ENCODE assay signal across 8 mouse cellular contexts in the genomic region with DNA sequence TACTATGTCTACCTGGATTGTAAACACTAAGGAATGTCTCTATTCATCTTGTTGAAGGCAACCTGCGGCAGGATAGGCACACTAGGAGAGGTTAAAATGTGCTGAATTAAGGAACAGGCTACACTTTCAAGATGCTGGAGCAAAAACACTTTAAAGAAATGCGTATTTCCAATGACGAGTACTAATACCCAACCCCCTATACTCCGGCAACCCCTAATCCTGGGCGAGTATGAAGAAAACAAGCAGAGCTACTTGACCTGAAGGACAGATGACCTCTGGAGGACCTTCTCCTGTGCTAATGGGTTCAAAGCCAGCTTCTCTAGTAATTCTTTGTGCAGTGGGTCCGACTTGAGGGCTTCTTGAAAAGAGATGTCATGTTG. TPM values are rescaled to one million over a fixed set of nuclear protein-coding genes. Genes with fewer than 3 reads are reported as not detected.
DNase-seq lines count a peak whose midpoint lies in the region; ATAC-seq and TF ChIP-seq lines count a peak whose summit lies in the region.

No protein-coding gene starts in this region.

- H3K9ac ChIP-seq in heart, embryonic 14.5 days (ENCODE audit: low read length): peak overlapping the region; percentile 92
- peak overlapping the region; percentile 80 for H3K9ac ChIP-seq in ES-Bruce4 (ENCODE audit: low read depth, poor library complexity, severe bottlenecking)
- H3K9ac ChIP-seq in forebrain, embryonic 15.5 days (replicated peaks): peak overlapping the region; percentile 93
- peak overlapping the region; percentile 75 for H3K9ac ChIP-seq in liver, postnatal 0 days (replicated peaks)

- no peak for DNase-seq in heart, postnatal 10 days
- no peak for DNase-seq in liver, postnatal 0 days
- no peak for DNase-seq in left cerebral cortex, postnatal 4 days
- DNase-seq in frontal cortex, postnatal 25 days (ENCODE audit: low spot score in 2 of 2): no peak

- H3K36me3 ChIP-seq in heart, embryonic 14.5 days (ENCODE audit: control insufficient read depth, insufficient read depth, low read length): peaks cover 26% of the 10 kb centered on the region
- peaks cover 26% of the 10 kb centered on the region for H3K36me3 ChIP-seq in ES-Bruce4 (ENCODE audit: control insufficient read depth, insufficient read depth, low read length, poor library complexity, severe bottlenecking)
- peaks cover 22% of the 10 kb centered on the region for H3K36me3 ChIP-seq in forebrain, embryonic 15.5 days
- peaks cover 20% of the 10 kb centered on the region for H3K36me3 ChIP-seq in liver, postnatal 0 days (replicated peaks; ENCODE audit: insufficient read depth, low read length)

- no peak for TF ChIP-seq POLR2A in ES-Bruce4 (IDR thresholded peaks at IDR 0.05; ENCODE audit: insufficient read depth, low read length)

- H3K9me3 ChIP-seq in heart, embryonic 14.5 days (ENCODE audit: control insufficient read depth, low read length): no peaks in the 10 kb centered on the region
- no peaks in the 10 kb centered on the region for H3K9me3 ChIP-seq in ES-Bruce4 (replicated peaks; ENCODE audit: control insufficient read depth, insufficient read depth, low read length, poor library complexity, severe bottlenecking)
- no peaks in the 10 kb centered on the region for H3K9me3 ChIP-seq in forebrain, embryonic 15.5 days
- H3K9me3 ChIP-seq in liver, postnatal 0 days (ENCODE audit: low read length): no peaks in the 10 kb centered on the region

- no peak for TF ChIP-seq CTCF in ES-Bruce4 (IDR thresholded peaks at IDR 0.05; ENCODE audit: low read depth, low read length)
- TF ChIP-seq CTCF in liver, postnatal 0 days (IDR thresholded peaks at IDR 0.05; ENCODE audit: low read depth): no peak

- no peak for ATAC-seq in heart, embryonic 14.5 days (ENCODE audit: insufficient number of reproducible peaks, insufficient read depth, low FRiP score, low read depth)
- no peak for ATAC-seq in forebrain, embryonic 15.5 days (replicated peaks)
- no peak for ATAC-seq in liver, postnatal 0 days
- no peak for ATAC-seq in erythroid progenitor cell, adult 5-6 weeks (replicated peaks; ENCODE audit: low FRiP score, poor library complexity, severe bottlenecking)

- peak overlapping the region; percentile 76 to 81 for H3K4me3 ChIP-seq in heart, embryonic 14.5 days (ENCODE audit: control insufficient read depth in 1 of 2, insufficient read depth in 1 of 2, low read depth in 1 of 2, low read length in 2 of 2)
- peak overlapping the region; percentile 75 for H3K4me3 ChIP-seq in ES-Bruce4 (ENCODE audit: low read depth, low read length)
- peak overlapping the region; percentile 99 for H3K4me3 ChIP-seq in forebrain, embryonic 15.5 days
- H3K4me3 ChIP-seq in liver, postnatal 0 days (ENCODE audit: low read depth, low read length): peak overlapping the region; percentile 79

- TF ChIP-seq EP300 in ES-Bruce4 (IDR thresholded peaks at IDR 0.05; ENCODE audit: insufficient read depth, low read depth, low read length): no peak
- no peak for TF ChIP-seq EP300 in liver, postnatal 0 days (IDR thresholded peaks at IDR 0.05; ENCODE audit: low read depth)

- 13% methylated on average over 6 of the region's 6 CpGs for WGBS in heart, embryonic 14.5 days
- 25% methylated on average over 6 of the region's 6 CpGs for WGBS in forebrain, embryonic 15.5 days
- 11% methylated on average over 6 of the region's 6 CpGs for WGBS in liver, postnatal 0 days (ENCODE audit: insufficient replicate concordance)

- peak overlapping the region; percentile 98 for H3K4me2 ChIP-seq in heart, embryonic 14.5 days (ENCODE audit: low read length)
- peak overlapping the region; percentile 99 for H3K4me2 ChIP-seq in forebrain, embryonic 15.5 days (replicated peaks)
- peak overlapping the region; percentile 91 for H3K4me2 ChIP-seq in liver, postnatal 0 days (ENCODE audit: low read depth, low read length)

- peaks cover 0 to 16% of the 10 kb centered on the region in 2 experiments; a peak in 2 of 4 replicates for H3K4me1 ChIP-seq in heart, embryonic 14.5 days (ENCODE audit: control insufficient read depth in 2 of 2, insufficient read depth in 2 of 2, low read length in 2 of 2)
- H3K4me1 ChIP-seq in ES-Bruce4 (ENCODE audit: control insufficient read depth, insufficient read depth, low read length): no peaks in the 10 kb centered on the region
- H3K4me1 ChIP-seq in forebrain, embryonic 15.5 days: peaks cover 32% of the 10 kb centered on the region
- H3K4me1 ChIP-seq in liver, postnatal 0 days (ENCODE audit: insufficient read depth): peaks cover 15% of the 10 kb centered on the region

- intact Hi-C loops in heart, postnatal 10 days (cut with DNase I): loop anchor here (2.0 kb wide), 1 partner anchor 29 kb away; the partner anchor contains the start of gene Arf4
- intact Hi-C loops in left cerebral cortex, postnatal 4 days (cut with DNase I): loop anchor here (10.0 kb wide), 2 partner anchors 267 to 427 kb away; no protein-coding TSS in a partner anchor

- H3K27ac ChIP-seq in heart, embryonic 14.5 days (replicated peaks in 1 of 2; ENCODE audit: control insufficient read depth in 1 of 2, insufficient read depth in 1 of 2, low read depth in 2 of 2, low read length in 2 of 2): peak overlapping the region in 1 of 2 experiments; percentile 86; a peak in 1 of 4 replicates
- H3K27ac ChIP-seq in ES-Bruce4 (ENCODE audit: insufficient read depth, low read length): no peak overlapping the region
- no peak overlapping the region for H3K27ac ChIP-seq in forebrain, embryonic 15.5 days (replicated peaks)
- peak overlapping the region; percentile 95 for H3K27ac ChIP-seq in liver, postnatal 0 days (ENCODE audit: low read depth)

- H3K27me3 ChIP-seq in heart, embryonic 14.5 days (ENCODE audit: control insufficient read depth, insufficient read depth, low read length): no peaks in the 10 kb centered on the region
- H3K27me3 ChIP-seq in ES-Bruce4 (ENCODE audit: control insufficient read depth, insufficient read depth, low read length, poor library complexity, severe bottlenecking): no peaks in the 10 kb centered on the region
- no peaks in the 10 kb centered on the region for H3K27me3 ChIP-seq in forebrain, embryonic 15.5 days
- H3K27me3 ChIP-seq in liver, postnatal 0 days (ENCODE audit: insufficient read depth, low read length): no peaks in the 10 kb centered on the region

RNA-seq across cellular contexts. Expression of gene Pde12, which starts 1.7 kb away (rescaled TPM):
- 8.6 and 8.7 TPM in 2 replicates for polyA plus RNA-seq in heart, embryonic 14.5 days (2014; fragmentation: Nextera tagmentation; extraction: Ambion mirVana)
- 1 to 10 TPM; 5.8 to 6.1 TPM for total RNA-seq in heart, postnatal 10 days (2021)
- 8.5 TPM in 2 replicates for polyA plus RNA-seq in ES-Bruce4 (2011; ENCODE audit: insufficient read depth, insufficient read length, low read depth, missing spikeins)
- polyA plus RNA-seq in forebrain, embryonic 15.5 days (2015; fragmentation: Nextera tagmentation; extraction: Ambion mirVana): 12.7 and 13.1 TPM in 2 replicates
- 3.9 and 4.3 TPM in 2 replicates for polyA plus RNA-seq in liver, postnatal 0 days (2015; fragmentation: Nextera tagmentation; extraction: Ambion mirVana)
- 2.2 and 5.4 TPM in 2 replicates for total RNA-seq in erythroid progenitor cell, adult 5-6 weeks (2015; ENCODE audit: low replicate concordance)
- 5.9 and 7.4 TPM in 2 replicates for total RNA-seq in erythroid progenitor cell, adult 5-6 weeks (2017; ENCODE audit: low replicate concordance)
- total RNA-seq in left cerebral cortex, postnatal 4 days (2021): 10 to 100 TPM; 12.0 to 13.5 TPM

RNA-seq across cellular contexts. Expression of gene Dnah12, which starts 25.1 kb away (rescaled TPM):
- 0.01 and 0.03 TPM in 2 replicates for polyA plus RNA-seq in heart, embryonic 14.5 days (2014; fragmentation: Nextera tagmentation; extraction: Ambion mirVana)
- under 1 TPM; 0.05 TPM for total RNA-seq in heart, postnatal 10 days (2021)
- polyA plus RNA-seq in ES-Bruce4 (2011; ENCODE audit: insufficient read depth, insufficient read length, low read depth, missing spikeins): 0.15 and 0.17 TPM in 2 replicates
- 0.09 and 0.10 TPM in 2 replicates for polyA plus RNA-seq in forebrain, embryonic 15.5 days (2015; fragmentation: Nextera tagmentation; extraction: Ambion mirVana)
- 0.02 and 0.04 TPM in 2 replicates for polyA plus RNA-seq in liver, postnatal 0 days (2015; fragmentation: Nextera tagmentation; extraction: Ambion mirVana)
- 1.4 TPM in 1 of 2 replicates, not detected in the other for total RNA-seq in erythroid progenitor cell, adult 5-6 weeks (2015; ENCODE audit: low replicate concordance)
- total RNA-seq in erythroid progenitor cell, adult 5-6 weeks (2017; ENCODE audit: low replicate concordance): under 0.01 TPM in 1 of 2 replicates, not detected in the other
- under 1 TPM; 0.40 to 0.56 TPM for total RNA-seq in left cerebral cortex, postnatal 4 days (2021)

RNA-seq across cellular contexts. Expression of gene Arf4, which starts 30.1 kb away (rescaled TPM):
- 411 and 444 TPM in 2 replicates for polyA plus RNA-seq in heart, embryonic 14.5 days (2014; fragmentation: Nextera tagmentation; extraction: Ambion mirVana)
- total RNA-seq in heart, postnatal 10 days (2021): 100 to 1,000 TPM; 127 to 134 TPM
- polyA plus RNA-seq in ES-Bruce4 (2011; ENCODE audit: insufficient read depth, insufficient read length, low read depth, missing spikeins): 272 and 281 TPM in 2 replicates
- polyA plus RNA-seq in forebrain, embryonic 15.5 days (2015; fragmentation: Nextera tagmentation; extraction: Ambion mirVana): 630 and 640 TPM in 2 replicates
- polyA plus RNA-seq in liver, postnatal 0 days (2015; fragmentation: Nextera tagmentation; extraction: Ambion mirVana): 196 and 201 TPM in 2 replicates
- 95.1 and 143 TPM in 2 replicates for total RNA-seq in erythroid progenitor cell, adult 5-6 weeks (2015; ENCODE audit: low replicate concordance)
- total RNA-seq in erythroid progenitor cell, adult 5-6 weeks (2017; ENCODE audit: low replicate concordance): 17.3 and 44.2 TPM in 2 replicates
- total RNA-seq in left cerebral cortex, postnatal 4 days (2021): 100 to 1,000 TPM; 212 to 232 TPM
